Mouse (Mus musculus) G1E (cell line): ENCODE results near the gene Txlna. TPM values are rescaled to one million over a fixed set of nuclear protein-coding genes. Genes with fewer than 3 reads are reported as not detected.

ENCODE experiments used
- ATAC-seq: 2 replicates; pipeline ENCODE4 v1.8.0; 2016; ENCODE audit warnings: mild to moderate bottlenecking; ENCODE audit not compliant: insufficient number of reproducible peaks, poor library complexity, low FRiP score, severe bottlenecking; ENCODE audit errors: extremely low read depth
- DNase-seq: peaks from one replicate; pipeline ENCODE4 v3.0.0; 2012; ENCODE audit warnings: low spot score
- H3K27me3 ChIP-seq: 2 replicates; pipeline ENCODE4 v1.6.1; 2012; ENCODE audit warnings: mild to moderate bottlenecking, low read length, inconsistent platforms; ENCODE audit not compliant: insufficient read depth
- H3K36me3 ChIP-seq: replicated peaks from 2 replicates; pipeline ENCODE3; 2012; ENCODE audit warnings: mild to moderate bottlenecking, inconsistent platforms
- H3K4me1 ChIP-seq: 2 replicates; pipeline ENCODE4 v1.6.1; 2012; ENCODE audit warnings: low read depth, low read length, inconsistent platforms, mixed read lengths; ENCODE audit not compliant: insufficient read depth
- H3K4me3 ChIP-seq: 2 replicates; pipeline ENCODE4 v1.5.1; 2012; ENCODE audit warnings: low read depth, mild to moderate bottlenecking, inconsistent platforms, low read length, moderate library complexity, mixed read lengths
- H3K9me3 ChIP-seq: replicated peaks from 2 replicates; pipeline ENCODE4 v1.6.1; 2012; ENCODE audit warnings: inconsistent platforms
- CTCF ChIP-seq: IDR thresholded peaks from 2 replicates; pipeline ENCODE4 v1.5.1; 2012; ENCODE audit warnings: low read depth, low read length, inconsistent platforms, mixed read lengths
- GATA1 ChIP-seq: IDR thresholded peaks from 2 replicates; pipeline ENCODE4 v1.6.1; 2012; ENCODE audit warnings: borderline replicate concordance, low read length, inconsistent platforms, mixed read lengths
- GATA2 ChIP-seq: IDR thresholded peaks from 2 replicates; pipeline ENCODE4 v1.6.1; 2012; ENCODE audit warnings: low read depth, low read length, inconsistent platforms, borderline replicate concordance
- POLR2AphosphoS5 ChIP-seq: IDR thresholded peaks from 2 replicates; pipeline ENCODE4 v1.6.1; 2012; ENCODE audit warnings: low read depth, low read length, inconsistent platforms; ENCODE audit not compliant: insufficient replicate concordance
- TAL1 ChIP-seq: conservative IDR thresholded peaks from 2 replicates; pipeline ENCODE4 v1.6.1; 2012; ENCODE audit warnings: low read depth, low read length, inconsistent platforms, mixed read lengths
- polyA plus RNA-seq: library from polyadenylated mRNA; stranded (reverse); fragments of >175 nt; gene quantifications from 2 replicates; pipeline ENCODE4 v1.2.3, GENCODE M21; 2012
- total RNA-seq, 2 experiments: library from RNA; stranded (forward) in 1 of 2; stranded (reverse) in 1 of 2; fragments of 200-1000 nt in 1 of 2; fragments of >200 nt in 1 of 2; fragmentation: Nextera tagmentation in 1 of 2; gene quantifications; 2 replicates each; pipeline ENCODE4 v1.2.3; 2014 to 2017

Txlna gene
- total and polyA plus RNA-seq, 3 experiments: 39.7 to 79.6 (median 57.1) TPM

GRCm38 (mm10) chr4:129584884-129585608, 55.8 kb downstream of the Txlna start:
- Histone ChIP-seq H3K4me1 (peaks cover 11% of the 10 kb centered on the region), H3K4me3 (no peak overlapping the region), H3K27me3 (peaks cover 8% of the 10 kb centered on the region; the same call in 1 of the 2 replicates), H3K36me3 (peaks cover 7% of the 10 kb centered on the region), H3K9me3 (no peaks in the 10 kb centered on the region)
- no peak for ATAC-seq
- no peak for DNase-seq
- no peak for TF ChIP-seq GATA1
- TF ChIP-seq GATA2: no peak
- peak; percentile 40; the same call in 1 of the 2 replicates for TF ChIP-seq CTCF
- no peak for TF ChIP-seq TAL1
- no peak for TF ChIP-seq POLR2AphosphoS5

- Histone ChIP-seq H3K4me1 (peaks cover 12% of the 10 kb centered on the region), H3K9me3 (no peaks in the 10 kb centered on the region), H3K4me3 (no peak overlapping the region), H3K36me3 (peaks cover 5% of the 10 kb centered on the region), H3K27me3 (peaks cover 8% of the 10 kb centered on the region; the same call in 1 of the 2 replicates)
- ATAC-seq (no peak), DNase-seq (no peak)
- TF ChIP-seq TAL1: no peak
- TF ChIP-seq GATA1: no peak
- TF ChIP-seq CTCF: no peak
- TF ChIP-seq GATA2: no peak
- no peak for TF ChIP-seq POLR2AphosphoS5
These were observed 56.5 kb downstream of the Txlna start for GRCm38 (mm10) chr4:129584370-129584769.

- Histone ChIP-seq H3K4me1 (peaks cover 9% of the 10 kb centered on the region), H3K27me3 (peaks cover 21% of the 10 kb centered on the region), H3K36me3 (no peaks in the 10 kb centered on the region), H3K9me3 (no peaks in the 10 kb centered on the region), H3K4me3 (no peak overlapping the region)
- ATAC-seq: no peak
- DNase-seq: no peak
- TF ChIP-seq CTCF (no peak), GATA1 (no peak), TAL1 (no peak), GATA2 (no peak), POLR2AphosphoS5 (no peak)
These were observed 58.6 kb downstream of the Txlna start for GRCm38 (mm10) chr4:129582251-129582650.

GRCm38 (mm10) chr4:129580347-129580746, 60.5 kb downstream of the Txlna start:
- peaks cover 14% of the 10 kb centered on the region for H3K4me1 ChIP-seq
- no peak for ATAC-seq

GRCm38 (mm10) chr4:129578466-129578865, 62.4 kb downstream of the Txlna start, which contains the start of gene Fam167b:
Gene Fam167b (minus strand): TSS chr4:129578549.
- no peak for TF ChIP-seq GATA2
- no peak for TF ChIP-seq TAL1
- TF ChIP-seq GATA1: no peak
- TF ChIP-seq POLR2AphosphoS5: no peak
- TF ChIP-seq CTCF: no peak
- peaks cover 19% of the 10 kb centered on the region for H3K4me1 ChIP-seq
- H3K9me3 ChIP-seq: no peaks in the 10 kb centered on the region
- H3K4me3 ChIP-seq: no peak within 1 kb of the TSS
- DNase-seq: no peak
- ATAC-seq: no peak
- peaks cover 38% of the 10 kb centered on the region for H3K27me3 ChIP-seq
- H3K36me3 ChIP-seq: no peaks in the 10 kb centered on the region

More at GRCm38 (mm10) chr4:129580347-129580746, 60.5 kb downstream of the Txlna start:
- Histone ChIP-seq H3K9me3 (no peaks in the 10 kb centered on the region), H3K36me3 (no peaks in the 10 kb centered on the region), H3K4me3 (no peak overlapping the region), H3K27me3 (peaks cover 31% of the 10 kb centered on the region)
- TF ChIP-seq GATA2 (no peak), TAL1 (no peak), CTCF (no peak), GATA1 (no peak), POLR2AphosphoS5 (no peak)
- DNase-seq: no peak

GRCm38 (mm10) chr4:129577688-129578087, 63.2 kb downstream of the Txlna start:
- DNase-seq: no peak

More at GRCm38 (mm10) chr4:129577688-129578087, 63.2 kb downstream of the Txlna start:
- ATAC-seq: no peak
- peaks cover 23% of the 10 kb centered on the region for H3K4me1 ChIP-seq
- TF ChIP-seq CTCF (no peak), POLR2AphosphoS5 (no peak), TAL1 (no peak), GATA2 (no peak), GATA1 (no peak)
- peaks cover 46% of the 10 kb centered on the region for H3K27me3 ChIP-seq
- H3K9me3 ChIP-seq: no peaks in the 10 kb centered on the region
- H3K4me3 ChIP-seq: no peak overlapping the region
- no peaks in the 10 kb centered on the region for H3K36me3 ChIP-seq
